Mouse (Mus musculus): ENCODE measurements around the gene Tmco4. TPM values are rescaled to one million over a fixed set of nuclear protein-coding genes. Genes with fewer than 3 reads are reported as not detected.

The Tmco4 gene
- polyA plus RNA-seq, 1 experiment from 2014 or later, result 5.3 TPM

- Histone ChIP-seq H3K36me3 (replicated peaks; ENCODE audit: insufficient read depth, low read length) (no peaks in the 10 kb centered on the region), H3K27ac (ENCODE audit: low read depth) (no peak overlapping the region), H3K9ac (replicated peaks) (no peak overlapping the region), H3K9me3 (ENCODE audit: low read length) (no peaks in the 10 kb centered on the region), H3K4me1 (ENCODE audit: insufficient read depth) (no peaks in the 10 kb centered on the region), H3K4me3 (ENCODE audit: low read depth, low read length) (no peak overlapping the region), H3K27me3 (ENCODE audit: insufficient read depth, low read length) (no peaks in the 10 kb centered on the region), H3K4me2 (ENCODE audit: low read depth, low read length) (no peak overlapping the region)
- WGBS (ENCODE audit: insufficient replicate concordance), result 8% methylated on average over 7 of the region's 7 CpGs
- ATAC-seq (no peak), DNase-seq (peak; percentile 59)
- no peak for TF ChIP-seq EP300 (IDR thresholded peaks at IDR 0.05; ENCODE audit: low read depth)
- no peak for TF ChIP-seq CTCF (IDR thresholded peaks at IDR 0.05; ENCODE audit: low read depth)
Measured at GRCm38 (mm10) chr4:139059569-139059968, 86.9 kb downstream of the Tmco4 start.

- H3K36me3 ChIP-seq (replicated peaks; ENCODE audit: insufficient read depth, low read length), result no peaks in the 10 kb centered on the region
- ATAC-seq, result no peak
- H3K9ac ChIP-seq (replicated peaks), result no peak overlapping the region
- no peak overlapping the region for H3K4me3 ChIP-seq (ENCODE audit: low read depth, low read length)
- DNase-seq, result no peak
- no peak for TF ChIP-seq EP300 (IDR thresholded peaks at IDR 0.05; ENCODE audit: low read depth)
- no peak for TF ChIP-seq CTCF (IDR thresholded peaks at IDR 0.05; ENCODE audit: low read depth)
- no peak overlapping the region for H3K27ac ChIP-seq (ENCODE audit: low read depth)
- no peak overlapping the region for H3K4me2 ChIP-seq (ENCODE audit: low read depth, low read length)
- H3K27me3 ChIP-seq (ENCODE audit: insufficient read depth, low read length), result 0 out of 2 replicates have a peak, but pooled peaks cover 5% of the 10 kb centered on the region
- no peaks in the 10 kb centered on the region for H3K4me1 ChIP-seq (ENCODE audit: insufficient read depth)
- no peaks in the 10 kb centered on the region for H3K9me3 ChIP-seq (ENCODE audit: low read length)
- 92% methylated on average over 5 of the region's 5 CpGs for WGBS (ENCODE audit: insufficient replicate concordance)
Measured at GRCm38 (mm10) chr4:139064831-139065230, 92.1 kb downstream of the Tmco4 start.

- ATAC-seq, result no peak
- Histone ChIP-seq H3K9ac (replicated peaks) (no peak overlapping the region), H3K9me3 (ENCODE audit: low read length) (no peaks in the 10 kb centered on the region), H3K4me2 (ENCODE audit: low read depth, low read length) (no peak overlapping the region), H3K27ac (ENCODE audit: low read depth) (no peak overlapping the region), H3K27me3 (ENCODE audit: insufficient read depth, low read length) (peaks cover 13% of the 10 kb centered on the region; the same call in 1 of the 2 replicates), H3K4me1 (ENCODE audit: insufficient read depth) (no peaks in the 10 kb centered on the region), H3K36me3 (replicated peaks; ENCODE audit: insufficient read depth, low read length) (no peaks in the 10 kb centered on the region), H3K4me3 (ENCODE audit: low read depth, low read length) (no peak overlapping the region)
- no peak for TF ChIP-seq CTCF (IDR thresholded peaks at IDR 0.05; ENCODE audit: low read depth)
- no peak for TF ChIP-seq EP300 (IDR thresholded peaks at IDR 0.05; ENCODE audit: low read depth)
- 30% methylated on average over 4 of the region's 4 CpGs for WGBS (ENCODE audit: insufficient replicate concordance)
- DNase-seq, result no peak
Measured at GRCm38 (mm10) chr4:139068287-139068686, 95.6 kb downstream of the Tmco4 start.

DNA sequence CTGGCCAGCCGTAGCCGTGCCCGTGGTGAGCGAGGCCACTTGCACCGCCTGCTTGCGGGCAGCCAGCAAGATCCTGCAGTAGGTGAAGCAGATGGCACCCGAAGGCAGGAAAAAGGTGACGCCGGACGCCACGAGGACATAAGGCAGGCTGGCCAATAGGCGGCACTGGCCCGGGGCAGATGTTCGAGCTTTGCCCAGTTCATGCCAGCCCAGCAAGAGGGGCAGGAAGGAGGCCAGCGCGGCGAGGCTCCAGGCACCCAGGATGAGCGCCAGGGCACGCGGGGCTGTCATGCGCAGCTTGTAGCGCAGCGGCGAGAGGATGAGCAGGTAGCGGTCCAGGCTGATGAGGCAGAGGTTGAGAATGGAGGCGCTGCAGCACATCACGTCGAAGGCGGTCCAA lies 101.4 kb downstream of the Tmco4 start:
- no peak for ATAC-seq
- H3K4me3 ChIP-seq (ENCODE audit: low read depth, low read length), result no peak overlapping the region
- no peak overlapping the region for H3K9ac ChIP-seq (replicated peaks)
- no peaks in the 10 kb centered on the region for H3K36me3 ChIP-seq (replicated peaks; ENCODE audit: insufficient read depth, low read length)
- H3K4me2 ChIP-seq (ENCODE audit: low read depth, low read length), result no peak overlapping the region
- H3K27me3 ChIP-seq (ENCODE audit: insufficient read depth, low read length), result peaks cover 50% of the 10 kb centered on the region
- no peak for DNase-seq
- WGBS (ENCODE audit: insufficient replicate concordance), result 17% methylated on average over 29 of the region's 29 CpGs
- peaks cover 5% of the 10 kb centered on the region; the same call in 1 of the 2 replicates for H3K4me1 ChIP-seq (ENCODE audit: insufficient read depth)
- no peak overlapping the region for H3K27ac ChIP-seq (ENCODE audit: low read depth)
- no peak for TF ChIP-seq CTCF (IDR thresholded peaks at IDR 0.05; ENCODE audit: low read depth)
- no peaks in the 10 kb centered on the region for H3K9me3 ChIP-seq (ENCODE audit: low read length)

DNA sequence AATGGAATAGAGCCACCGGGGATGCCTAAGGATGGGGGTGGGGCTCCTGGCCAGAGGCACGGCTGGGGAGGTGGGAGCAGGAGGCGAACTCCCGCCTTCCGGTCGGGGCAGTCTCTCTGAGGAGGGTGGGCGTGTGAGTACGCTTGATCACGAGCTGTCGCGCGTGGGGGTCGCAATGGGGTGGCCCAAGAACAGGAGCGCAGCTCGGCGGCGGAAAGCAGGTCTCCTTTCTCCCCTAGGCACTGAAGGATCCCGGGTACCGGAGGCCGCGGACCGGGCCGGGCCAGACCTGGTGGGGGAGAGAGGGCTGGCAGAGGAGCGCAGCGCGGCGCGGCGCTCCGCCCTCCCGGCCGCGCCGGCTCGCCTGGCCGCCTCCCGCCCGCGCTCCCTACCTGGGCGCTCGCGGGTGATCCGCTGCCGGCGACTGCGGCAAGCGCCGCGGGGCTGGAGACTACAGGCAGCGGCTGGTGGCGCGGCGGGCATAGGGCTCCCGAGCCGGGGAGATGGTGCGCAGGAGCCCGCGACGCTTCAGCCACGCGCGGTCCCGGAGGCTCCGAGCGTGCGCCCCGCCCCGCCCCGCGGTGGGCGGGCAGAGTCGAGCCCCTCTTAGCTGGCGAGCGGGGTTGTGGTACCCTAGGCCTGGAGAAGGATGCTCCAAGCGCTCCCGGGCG lies 102.5 kb downstream of the Tmco4 start, which contains the start of gene Htr6:
Htr6 (minus strand) TSS at position 530 of the 671 bp plus-strand sequence.
- Histone ChIP-seq H3K4me2 (ENCODE audit: low read depth, low read length) (peak within 1 kb of the TSS; percentile 65), H3K36me3 (replicated peaks; ENCODE audit: insufficient read depth, low read length) (no peaks in the 10 kb centered on the region), H3K4me1 (ENCODE audit: insufficient read depth) (peaks cover 5% of the 10 kb centered on the region; the same call in 1 of the 2 replicates), H3K9me3 (ENCODE audit: low read length) (no peaks in the 10 kb centered on the region), H3K27ac (ENCODE audit: low read depth) (no peak within 1 kb of the TSS), H3K9ac (replicated peaks) (no peak within 1 kb of the TSS), H3K4me3 (ENCODE audit: low read depth, low read length) (peak within 1 kb of the TSS; percentile 32), H3K27me3 (ENCODE audit: insufficient read depth, low read length) (peaks cover 41% of the 10 kb centered on the region)
- WGBS (ENCODE audit: insufficient replicate concordance), result 1% methylated on average over 60 of the region's 77 CpGs
- DNase-seq (no peak), ATAC-seq (no peak)
- TF ChIP-seq CTCF (IDR thresholded peaks at IDR 0.05; ENCODE audit: low read depth) (no peak), EP300 (IDR thresholded peaks at IDR 0.05; ENCODE audit: low read depth) (no peak)

GRCm38 (mm10) chr4:139075915-139076314 lies 103.2 kb downstream of the Tmco4 start:
- peaks cover 5% of the 10 kb centered on the region; the same call in 1 of the 2 replicates for H3K4me1 ChIP-seq (ENCODE audit: insufficient read depth)
- peak overlapping the region; percentile 32; the same call in 1 of the 2 replicates for H3K4me3 ChIP-seq (ENCODE audit: low read depth, low read length)
- 11% methylated on average over 5 of the region's 5 CpGs for WGBS (ENCODE audit: insufficient replicate concordance)
- no peaks in the 10 kb centered on the region for H3K36me3 ChIP-seq (replicated peaks; ENCODE audit: insufficient read depth, low read length)
- TF ChIP-seq EP300 (IDR thresholded peaks at IDR 0.05; ENCODE audit: low read depth) (no peak), CTCF (IDR thresholded peaks at IDR 0.05; ENCODE audit: low read depth) (peak; percentile 26; the same call in 1 of the 2 replicates)
- H3K27me3 ChIP-seq (ENCODE audit: insufficient read depth, low read length), result peaks cover 40% of the 10 kb centered on the region
- no peaks in the 10 kb centered on the region for H3K9me3 ChIP-seq (ENCODE audit: low read length)
- DNase-seq, result no peak
- H3K9ac ChIP-seq (replicated peaks), result no peak overlapping the region
- ATAC-seq, result no peak
- no peak overlapping the region for H3K4me2 ChIP-seq (ENCODE audit: low read depth, low read length)
- H3K27ac ChIP-seq (ENCODE audit: low read depth), result no peak overlapping the region

All from liver, postnatal 0 days (tissue).